16 mouse cellular contexts compared by ENCODE assay signal in genomic region chr12:56822122-56822521, GRCm38 (mm10).
"Had no signal": no experiment of that assay in that cellular context is flagged by ENCODE, and none has a peak within 500 bp of the region (broad histone marks: within the 10 kb centered on the region; RNA-seq: fewer than 3 reads in every experiment).

No protein-coding gene starts in this region.

- H3K4me2 ChIP-seq: neural tube, embryonic 12.5 days; neural tube, embryonic 13.5 days; neural tube, embryonic 15.5 days; stomach, embryonic 15.5 days had no signal

- H3K27me3 ChIP-seq: stomach, embryonic 15.5 days had no signal

- H3K36me3 ChIP-seq: neural tube, embryonic 12.5 days; neural tube, embryonic 13.5 days; neural tube, embryonic 15.5 days; stomach, embryonic 15.5 days had no signal

- H3K9me3 ChIP-seq: neural tube, embryonic 12.5 days; neural tube, embryonic 13.5 days; neural tube, embryonic 15.5 days; stomach, embryonic 15.5 days had no signal

- H3K4me3 ChIP-seq: neural tube, embryonic 12.5 days; neural tube, embryonic 13.5 days; neural tube, embryonic 15.5 days; stomach, embryonic 15.5 days had no signal

- DNase-seq: retina, postnatal 1 day; right cerebral cortex, adult 18-20 months; right cerebral cortex, postnatal 14 days; right cerebral cortex, postnatal 25 days; right cerebral cortex, postnatal 4 days; spleen, adult 18-20 months; thymus, adult 18-20 months; thymus, adult 2 months; thymus, postnatal 14 days; thymus, postnatal 25 days; thymus, postnatal 36 days; thymus, postnatal 4 days had no signal

- H3K9ac ChIP-seq: neural tube, embryonic 12.5 days; neural tube, embryonic 13.5 days; neural tube, embryonic 15.5 days; stomach, embryonic 15.5 days had no signal

- H3K27ac ChIP-seq: neural tube, embryonic 12.5 days; neural tube, embryonic 13.5 days; neural tube, embryonic 15.5 days; stomach, embryonic 15.5 days had no signal

- H3K4me1 ChIP-seq: neural tube, embryonic 12.5 days; neural tube, embryonic 13.5 days; neural tube, embryonic 15.5 days had no signal
